Mouse (Mus musculus) olfactory bulb, adult 2 months (tissue): ENCODE data around the gene Bend7. TPM values are rescaled to one million over a fixed set of nuclear protein-coding genes. Genes with fewer than 3 reads are reported as not detected.

Experiments used
- H3K27ac ChIP-seq: fragments of 200-500 bp; 2 replicates; pipeline ENCODE4 v1.5.1; 2012; ENCODE audit warnings: low read depth, low read length; ENCODE audit not compliant: insufficient read depth
- H3K4me1 ChIP-seq: fragments of 200-500 bp; 2 replicates; pipeline ENCODE4 v1.6.1; 2012; ENCODE audit warnings: low read length; ENCODE audit not compliant: control insufficient read depth, insufficient read depth
- H3K4me3 ChIP-seq: fragments of 200-500 bp; 2 replicates; pipeline ENCODE4 v1.5.1; 2012; ENCODE audit warnings: mild to moderate bottlenecking, low read depth, low read length, moderate library complexity; ENCODE audit not compliant: insufficient read depth
- CTCF ChIP-seq: fragments of 200-500 bp; IDR thresholded peaks from 2 replicates; pipeline ENCODE4 v1.5.1; 2012; ENCODE audit warnings: low read depth, mild to moderate bottlenecking, low read length, moderate library complexity; ENCODE audit not compliant: insufficient read depth
- POLR2A ChIP-seq: fragments of 200-500 bp; IDR thresholded peaks from 2 replicates; pipeline ENCODE4 v1.6.1; 2012; ENCODE audit warnings: mild to moderate bottlenecking, low read depth, low read length, moderate library complexity; ENCODE audit not compliant: insufficient read depth
- WGBS: fragments of 180-500 bp; shearing (Covaris S2); methylation state at CpG from one replicate; pipeline ENCODE4 v1.1.7; 2018; 5-methylcytosine and 5-hydroxymethylcytosine counted together
- polyA plus RNA-seq: library from polyadenylated mRNA; stranded (reverse); fragments of >200 nt; gene quantifications from 2 replicates; pipeline ENCODE4 v1.2.4, GENCODE M21; 2012; ENCODE audit warnings: low replicate concordance; ENCODE audit not compliant: missing spikeins, insufficient read depth, insufficient read length

The Bend7 gene
- polyA plus RNA-seq, 1 experiment, result not detected

- Histone ChIP-seq H3K4me3 (no peak overlapping the region), H3K27ac (no peak overlapping the region), H3K4me1 (no peaks in the 10 kb centered on the region)
- TF ChIP-seq POLR2A (no peak), CTCF (no peak)
- WGBS, result 87% methylated on average over 4 of the region's 4 CpGs
Observed at GRCm38 (mm10) chr2:4831493-4831892, 113.9 kb downstream of the Bend7 start.

GRCm38 (mm10) chr2:4832166-4832565 is 114.5 kb downstream of the Bend7 start:
- TF ChIP-seq CTCF, result no peak
- no peak for TF ChIP-seq POLR2A
- Histone ChIP-seq H3K4me3 (no peak overlapping the region), H3K27ac (no peak overlapping the region), H3K4me1 (no peaks in the 10 kb centered on the region)
- 64% methylated on average over 4 of the region's 4 CpGs for WGBS

- TF ChIP-seq POLR2A, result no peak
- TF ChIP-seq CTCF, result no peak
- Histone ChIP-seq H3K4me3 (no peak overlapping the region), H3K4me1 (no peaks in the 10 kb centered on the region), H3K27ac (no peak overlapping the region)
- WGBS, result 89% methylated on average over 2 of the region's 2 CpGs
Observed at GRCm38 (mm10) chr2:4849449-4849848, 131.8 kb downstream of the Bend7 start.

Other genes with a start within 250 kb of the Bend7 start
- gene Prpf18, start 65.7 kb upstream of the Bend7 start, polyA plus RNA-seq, result not detected in 2 replicates
- gene Sephs1, start 163.7 kb downstream of the Bend7 start, polyA plus RNA-seq, result not detected in 2 replicates
- not detected in 2 replicates for gene Phyh, start 201.2 kb downstream of the Bend7 start, polyA plus RNA-seq